Mouse (Mus musculus) heart, embryonic 14.5 days (tissue): ENCODE results near the gene Trappc1. TPM values are rescaled to one million over a fixed set of nuclear protein-coding genes. Genes with fewer than 3 reads are reported as not detected.
"Not testable (repeated sequence)": the region's sequence is repeated elsewhere in the genome, so short reads cannot be mapped to it uniquely, and the experiment has no call there.

ENCODE experiments used
- ATAC-seq: fragments of 200-750 bp; cut with Nextera tagmentation; 2 replicates; pipeline ENCODE4 v1.8.0; 2017; ENCODE audit warnings: low read depth, moderate TSS enrichment; ENCODE audit not compliant: insufficient number of reproducible peaks, insufficient read depth, low FRiP score
- H3K27ac ChIP-seq, 2 experiments: fragments of 200-500 bp in 1 of 2; fragments of 300-500 bp in 1 of 2; sonication (generic) in 1 of 2; replicated peaks in 1 of 2; 2 replicates each; pipeline ENCODE4 v1.5.1; 2012 to 2014; ENCODE audit warnings: low read depth in 2 of 2, low read length in 2 of 2, control low read depth in 1 of 2, mild to moderate bottlenecking in 1 of 2, mixed read lengths in 1 of 2; ENCODE audit not compliant: control insufficient read depth in 1 of 2, insufficient read depth in 1 of 2
- H3K27me3 ChIP-seq: fragments of 300-500 bp; sonication (generic); 2 replicates; pipeline ENCODE4 v1.6.1; 2014; ENCODE audit warnings: mild to moderate bottlenecking, low read length, control low read depth; ENCODE audit not compliant: control insufficient read depth, insufficient read depth
- H3K36me3 ChIP-seq: fragments of 300-500 bp; sonication (generic); 2 replicates; pipeline ENCODE4 v1.6.1; 2014; ENCODE audit warnings: mild to moderate bottlenecking, control low read depth, low read length, mixed read lengths; ENCODE audit not compliant: control insufficient read depth, insufficient read depth
- H3K4me1 ChIP-seq, 2 experiments: fragments of 200-500 bp in 1 of 2; fragments of 300-500 bp in 1 of 2; sonication (generic) in 1 of 2; 2 replicates each; pipeline ENCODE4 v1.6.1; 2012 to 2014; ENCODE audit warnings: low read length in 2 of 2, control low read depth in 1 of 2, mixed read lengths in 1 of 2; ENCODE audit not compliant: control insufficient read depth in 2 of 2, insufficient read depth in 2 of 2
- H3K4me2 ChIP-seq: fragments of 300-500 bp; sonication (generic); 2 replicates; pipeline ENCODE4 v1.6.1; 2014; ENCODE audit warnings: mild to moderate bottlenecking, low read length
- H3K4me3 ChIP-seq, 2 experiments: fragments of 200-500 bp in 1 of 2; fragments of 300-500 bp in 1 of 2; sonication (generic) in 1 of 2; 2 replicates each; pipeline ENCODE4 v1.5.1; 2012 to 2014; ENCODE audit warnings: low read length in 2 of 2, mild to moderate bottlenecking in 2 of 2, control low read depth in 1 of 2, low read depth in 1 of 2, moderate library complexity in 1 of 2; ENCODE audit not compliant: control insufficient read depth in 1 of 2, insufficient read depth in 1 of 2
- H3K9ac ChIP-seq: fragments of 300-500 bp; sonication (generic); 2 replicates; pipeline ENCODE4 v1.6.1; 2014; ENCODE audit warnings: mild to moderate bottlenecking, low read length
- H3K9me3 ChIP-seq: fragments of 300-500 bp; sonication (generic); 2 replicates; pipeline ENCODE4 v1.6.1; 2016; ENCODE audit warnings: low read length, control low read depth; ENCODE audit not compliant: control insufficient read depth
- WGBS: fragments of 180-500 bp; shearing (Covaris S2); extraction: QIAGEN DNeasy Blood & Tissue Kit; methylation state at CpG from one replicate; pipeline ENCODE4 v1.1.7; 2014; 5-methylcytosine and 5-hydroxymethylcytosine counted together
- polyA plus RNA-seq: library from polyadenylated mRNA; unstranded; fragments of >200 nt; fragmentation: Nextera tagmentation; extraction: Ambion mirVana; gene quantifications from 2 replicates; pipeline ENCODE4 v1.2.1, GENCODE M21; 2014

Gene Trappc1
- polyA plus RNA-seq, 1 experiment from 2014 or later, result 195 TPM

DNA sequence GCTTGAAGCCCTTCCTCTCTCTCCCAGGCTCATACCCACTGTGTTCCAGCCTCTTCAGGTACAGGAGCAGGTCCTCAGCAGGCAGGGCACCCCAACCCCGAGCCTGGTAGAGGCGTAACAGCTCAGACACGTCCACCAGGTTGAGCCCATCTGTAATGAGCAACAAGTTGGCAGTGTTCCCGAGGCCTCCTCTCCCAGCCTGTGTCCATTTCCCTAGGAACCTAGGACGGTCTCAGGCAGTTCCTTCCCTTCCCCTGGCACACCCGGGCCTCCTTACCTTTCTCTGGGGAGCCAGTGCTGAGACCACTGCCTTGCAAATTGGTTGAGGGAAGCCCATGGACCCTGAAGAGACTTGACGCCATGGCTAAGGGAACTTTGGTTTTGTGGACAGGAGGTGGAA, 21.0 kb upstream of the Trappc1 start:
- no peak overlapping the region for H3K4me3 ChIP-seq
- WGBS, result 85% methylated on average over 7 of the region's 7 CpGs
- peaks cover 85% of the 10 kb centered on the region for H3K36me3 ChIP-seq
- H3K9ac ChIP-seq, result no peak overlapping the region
- H3K9me3 ChIP-seq, result no peaks in the 10 kb centered on the region
- no peak overlapping the region for H3K27ac ChIP-seq
- H3K4me1 ChIP-seq, result no peaks in the 10 kb centered on the region
- no peak overlapping the region for H3K4me2 ChIP-seq
- H3K27me3 ChIP-seq, result no peaks in the 10 kb centered on the region
- ATAC-seq, result no peak

DNA sequence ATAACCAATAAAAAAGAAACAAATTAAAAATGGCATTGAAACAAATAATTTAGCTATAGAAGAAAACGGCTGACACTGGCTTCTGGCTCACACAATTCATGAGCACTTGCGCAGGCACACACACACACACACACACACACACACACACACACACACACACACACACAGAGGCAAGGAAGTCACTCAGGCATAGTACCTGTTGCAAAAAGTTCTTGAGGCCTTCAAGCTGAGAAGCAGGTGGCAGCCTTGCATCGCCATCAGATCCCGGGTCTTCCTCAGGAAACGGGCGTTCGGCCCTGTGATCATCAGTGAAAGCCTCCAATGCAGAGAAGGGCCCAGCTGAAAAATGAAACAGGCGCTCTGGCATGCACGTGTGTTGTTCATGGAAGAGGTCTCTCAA, 18.5 kb upstream of the Trappc1 start:
- H3K4me1 ChIP-seq, result no peaks in the 10 kb centered on the region
- no peaks in the 10 kb centered on the region for H3K9me3 ChIP-seq
- no peak for ATAC-seq
- 89% methylated on average over 9 of the region's 9 CpGs for WGBS
- no peak overlapping the region for H3K27ac ChIP-seq
- H3K27me3 ChIP-seq, result no peaks in the 10 kb centered on the region
- no peak overlapping the region for H3K4me2 ChIP-seq
- H3K4me3 ChIP-seq, result no peak overlapping the region
- peaks cover 99% of the 10 kb centered on the region for H3K36me3 ChIP-seq
- no peak overlapping the region for H3K9ac ChIP-seq

DNA sequence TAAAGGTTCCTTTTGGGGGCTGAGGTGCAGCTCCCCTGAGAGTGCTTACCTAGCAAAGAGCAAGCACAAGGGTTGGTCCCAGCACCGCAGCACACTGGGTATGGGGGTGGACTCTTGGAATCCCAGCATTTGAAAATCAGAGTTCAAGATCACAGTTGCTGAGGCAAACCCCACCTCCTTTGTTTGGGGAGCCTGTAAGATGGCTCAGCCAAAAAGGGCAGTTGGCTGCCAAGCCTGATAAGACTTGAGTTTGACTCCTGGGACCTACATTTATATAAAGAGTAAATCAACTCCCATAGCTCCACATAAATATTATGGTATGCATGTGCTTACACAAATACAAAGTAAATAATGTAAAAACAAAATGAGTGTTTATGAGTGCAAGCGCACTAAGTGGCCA, 17.7 kb upstream of the Trappc1 start:
- H3K27ac ChIP-seq, result no peak overlapping the region
- H3K4me1 ChIP-seq, result no peaks in the 10 kb centered on the region
- H3K4me3 ChIP-seq, result no peak overlapping the region
- 94% methylated on average over 2 of the region's 2 CpGs for WGBS
- no peak overlapping the region for H3K4me2 ChIP-seq
- no peaks in the 10 kb centered on the region for H3K27me3 ChIP-seq
- H3K9ac ChIP-seq, result no peak overlapping the region
- peaks cover 100% of the 10 kb centered on the region for H3K36me3 ChIP-seq
- no peak for ATAC-seq
- H3K9me3 ChIP-seq, result no peaks in the 10 kb centered on the region

DNA sequence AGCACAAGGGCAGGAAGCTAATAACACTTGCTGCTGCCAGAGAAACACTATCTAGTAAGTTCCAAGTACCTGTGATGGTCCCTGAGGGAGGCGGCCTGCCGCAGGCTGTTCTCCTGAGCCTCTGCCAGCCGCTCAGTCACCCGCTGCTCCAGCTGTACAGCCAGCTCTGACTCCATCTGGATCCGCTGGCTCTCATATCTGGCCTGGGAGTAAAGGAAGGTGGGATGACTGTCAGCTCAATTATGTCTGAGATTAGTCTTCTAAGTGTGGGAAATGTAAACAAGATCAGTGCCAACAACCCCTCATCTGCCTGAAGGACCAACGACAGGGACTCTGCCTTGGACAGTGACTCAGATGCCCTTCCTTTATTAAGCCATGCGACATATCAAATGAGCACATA, 12.5 kb upstream of the Trappc1 start:
- Histone ChIP-seq H3K27ac (no peak overlapping the region), H3K4me2 (no peak overlapping the region), H3K4me1 (no peaks in the 10 kb centered on the region), H3K36me3 (peaks cover 83% of the 10 kb centered on the region), H3K4me3 (no peak overlapping the region), H3K27me3 (no peaks in the 10 kb centered on the region), H3K9ac (no peak overlapping the region), H3K9me3 (no peaks in the 10 kb centered on the region)
- 76% methylated on average over 7 of the region's 7 CpGs for WGBS
- no peak for ATAC-seq

DNA sequence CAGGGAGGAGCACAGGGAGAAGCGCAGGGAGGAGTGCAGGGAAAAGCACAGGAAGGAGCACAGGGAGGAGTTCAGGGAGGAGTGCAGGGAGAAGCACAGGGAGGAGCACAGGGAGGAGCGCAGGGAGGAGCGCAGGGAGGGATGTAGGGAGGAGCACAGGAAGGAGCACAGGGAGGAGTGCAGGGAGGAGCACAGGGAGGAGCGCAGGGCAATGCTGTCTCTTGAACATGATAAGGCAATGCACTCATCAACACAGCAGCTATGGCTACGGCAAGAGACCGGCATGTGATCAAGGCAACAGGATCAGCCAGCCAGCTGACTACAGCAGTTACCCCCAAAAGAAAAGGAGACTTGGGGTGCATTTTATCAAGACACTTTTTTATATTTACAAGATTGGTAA, 7.4 kb upstream of the Trappc1 start:
- Histone ChIP-seq H3K27me3 (no peaks in the 10 kb centered on the region), H3K36me3 (peaks cover 76% of the 10 kb centered on the region), H3K27ac (no peak overlapping the region)

DNA sequence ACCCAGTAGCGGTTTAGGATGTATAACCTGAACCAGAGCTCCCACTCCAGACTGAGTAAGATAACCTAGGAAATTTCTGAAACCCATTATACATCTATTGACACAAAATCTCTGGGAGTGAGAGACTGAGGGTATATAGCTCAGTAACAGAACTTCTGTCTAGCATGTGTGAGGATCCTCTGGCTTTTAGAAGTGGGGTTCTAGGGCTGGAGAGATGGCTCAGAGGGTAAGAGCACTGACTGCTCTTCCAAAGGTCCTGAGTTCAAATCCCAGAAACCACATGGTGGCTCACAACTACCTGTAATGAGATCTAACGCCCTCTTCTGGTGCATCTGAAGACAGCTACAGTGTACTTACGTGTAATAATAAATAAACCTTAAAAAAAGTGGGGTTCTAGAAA, 5.8 kb upstream of the Trappc1 start:
- H3K4me1 ChIP-seq, result peaks cover 8 to 11% of the 10 kb centered on the region in 2 experiments
- peaks cover 66% of the 10 kb centered on the region for H3K36me3 ChIP-seq
- H3K9me3 ChIP-seq, H3K27ac ChIP-seq, H3K27me3 ChIP-seq, H3K4me3 ChIP-seq, H3K4me2 ChIP-seq, H3K9ac ChIP-seq, ATAC-seq: not testable (repeated sequence)
- WGBS, result 84% methylated on average over 3 of the region's 3 CpGs

More for the DNA sequence above, 7.4 kb upstream of the Trappc1 start:
- ATAC-seq, result no peak
- H3K4me1 ChIP-seq, result no peaks in the 10 kb centered on the region
- H3K9me3 ChIP-seq, result no peaks in the 10 kb centered on the region
- WGBS, result 96% methylated on average over 6 of the region's 6 CpGs
- H3K4me2 ChIP-seq, result no peak overlapping the region
- H3K9ac ChIP-seq, result no peak overlapping the region
- H3K4me3 ChIP-seq, result no peak overlapping the region

DNA sequence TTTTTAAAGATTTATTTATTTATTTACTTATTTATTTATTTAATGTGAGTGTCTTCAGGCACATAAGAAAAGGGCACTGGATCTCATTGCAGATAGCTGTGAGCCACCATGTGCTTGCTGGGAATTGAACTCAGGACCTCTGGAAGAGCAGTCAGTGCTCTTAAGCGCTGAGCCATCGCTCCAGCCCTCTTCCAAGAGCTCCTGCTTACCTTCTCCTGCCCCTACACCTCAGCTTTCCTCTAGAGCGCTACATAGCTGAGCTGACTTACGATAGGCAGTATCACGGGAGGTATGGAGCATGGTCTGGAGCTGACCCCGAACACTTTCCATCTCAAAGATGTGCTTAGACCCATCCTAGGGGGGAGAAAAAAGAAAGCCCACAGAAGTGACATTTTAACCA, 2.2 kb upstream of the Trappc1 start:
- peaks cover 13 to 27% of the 10 kb centered on the region in 2 experiments for H3K4me1 ChIP-seq
- no peak for ATAC-seq
- peaks cover 42% of the 10 kb centered on the region for H3K36me3 ChIP-seq
- no peak overlapping the region for H3K4me2 ChIP-seq
- no peak overlapping the region for H3K27ac ChIP-seq
- no peaks in the 10 kb centered on the region for H3K9me3 ChIP-seq
- no peak overlapping the region for H3K9ac ChIP-seq
- 0 out of 2 replicates have a peak, but pooled peaks cover under 1% of the 10 kb centered on the region for H3K27me3 ChIP-seq
- no peak overlapping the region for H3K4me3 ChIP-seq
- 91% methylated on average over 6 of the region's 6 CpGs for WGBS

DNA sequence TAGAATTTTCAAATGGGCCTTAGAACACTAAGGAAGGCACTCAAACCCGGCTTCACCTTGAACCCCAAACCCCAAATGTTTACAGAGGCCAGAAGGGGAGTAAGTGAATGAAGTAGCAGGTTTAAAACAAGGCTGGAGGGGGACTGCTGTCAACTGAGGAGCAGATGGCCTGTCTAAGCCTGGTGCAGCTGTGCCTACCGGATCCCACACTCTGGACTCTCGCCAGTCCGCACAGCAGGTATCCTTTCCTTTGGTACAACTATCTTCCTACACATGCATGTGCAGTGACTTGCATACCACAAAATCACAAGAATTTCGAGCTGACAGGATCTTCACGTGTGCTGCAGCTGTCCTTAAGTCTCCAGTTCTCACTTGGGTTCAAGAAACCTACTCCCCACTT, 1.8 kb upstream of the Trappc1 start:
- Histone ChIP-seq H3K9me3 (no peaks in the 10 kb centered on the region), H3K36me3 (peaks cover 39% of the 10 kb centered on the region), H3K4me1 (peaks cover 17 to 32% of the 10 kb centered on the region in 2 experiments), H3K27ac (no peak overlapping the region), H3K4me2 (peak overlapping the region; percentile 99), H3K27me3 (peaks cover 5% of the 10 kb centered on the region; the same call in 1 of the 2 replicates), H3K9ac (peak overlapping the region; percentile 81; the same call in 1 of the 2 replicates), H3K4me3 (peak overlapping the region in 1 of 2 experiments; percentile 75; a peak in 2 of 4 replicates)
- ATAC-seq, result no peak
- 80% methylated on average over 6 of the region's 6 CpGs for WGBS
